Mouse (Mus musculus): ENCODE results near the gene Pex14. TPM values are rescaled to one million over a fixed set of nuclear protein-coding genes. Genes with fewer than 3 reads are reported as not detected.
"Not testable (repeated sequence)": the region's sequence is repeated elsewhere in the genome, so short reads cannot be mapped to it uniquely, and the experiment has no call there.

The Pex14 gene
- 42.1 and 42.3 TPM in 2 replicates for polyA plus RNA-seq (2015; fragmentation: Nextera tagmentation; extraction: Ambion mirVana)

DNA sequence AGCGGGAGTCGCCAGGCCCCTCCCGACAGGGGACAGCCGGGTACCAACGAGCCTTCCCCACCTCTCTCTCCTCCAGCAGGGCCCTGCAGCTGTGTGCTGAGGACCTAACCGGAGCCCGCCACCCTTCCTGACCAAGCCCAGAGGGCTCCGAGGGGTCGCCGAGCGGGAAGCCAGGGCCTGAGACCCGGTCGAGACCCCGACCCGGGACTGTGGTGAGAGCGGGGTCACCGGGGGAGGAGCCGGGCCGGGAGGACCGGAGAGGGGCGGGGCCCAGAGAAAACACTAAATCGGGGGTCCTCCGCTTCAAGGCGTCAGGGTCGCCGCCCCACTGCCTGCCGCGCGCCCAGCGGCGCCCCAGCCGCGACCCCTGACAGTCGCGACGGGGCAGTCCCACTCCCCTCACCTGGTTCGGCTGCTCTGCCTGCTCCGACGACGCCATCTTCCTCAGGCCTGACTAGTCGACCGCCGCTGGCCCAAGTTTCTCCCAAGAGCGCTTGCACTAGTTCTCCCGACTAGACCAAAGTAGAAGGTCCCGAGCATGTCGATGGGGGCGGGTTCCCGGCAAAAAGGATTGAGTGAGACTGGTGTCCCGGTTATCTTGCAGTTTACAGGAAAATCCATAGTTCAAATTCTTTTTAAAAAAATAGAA lies at the start of gene Pex14:
Gene Pex14, minus strand, starts transcription at position 508 of the 649 bp plus-strand sequence.
- peak; percentile 86 for DNase-seq (ENCODE audit: low spot score)

- DNase-seq (ENCODE audit: low spot score) = no peak
These were observed 49.5 kb upstream of the Pex14 start for GRCm38 (mm10) chr4:149149196-149149595.

DNA sequence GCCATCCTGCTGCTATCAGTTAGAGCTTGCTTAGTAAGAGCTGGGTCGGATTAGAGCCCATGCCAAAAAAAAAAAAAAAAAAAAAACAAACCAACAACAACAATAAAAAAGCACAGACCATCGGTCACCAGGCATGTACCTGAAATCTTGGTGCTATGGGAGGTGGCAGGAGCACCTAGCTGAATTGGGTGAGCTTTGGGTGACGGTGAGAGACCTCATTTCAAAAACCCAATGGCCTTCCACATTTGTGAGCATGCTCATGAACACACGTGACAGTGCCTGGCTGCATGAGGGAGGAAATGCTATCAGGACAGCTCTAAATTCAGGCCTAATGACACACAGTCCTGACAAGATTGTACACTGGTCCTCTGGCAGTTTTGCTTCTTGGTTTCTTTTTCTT lies 48.4 kb upstream of the Pex14 start:
- no peak for DNase-seq (ENCODE audit: low spot score)

GRCm38 (mm10) chr4:149147528-149147927 lies 47.9 kb upstream of the Pex14 start:
- no peak for DNase-seq (ENCODE audit: low spot score)

DNA sequence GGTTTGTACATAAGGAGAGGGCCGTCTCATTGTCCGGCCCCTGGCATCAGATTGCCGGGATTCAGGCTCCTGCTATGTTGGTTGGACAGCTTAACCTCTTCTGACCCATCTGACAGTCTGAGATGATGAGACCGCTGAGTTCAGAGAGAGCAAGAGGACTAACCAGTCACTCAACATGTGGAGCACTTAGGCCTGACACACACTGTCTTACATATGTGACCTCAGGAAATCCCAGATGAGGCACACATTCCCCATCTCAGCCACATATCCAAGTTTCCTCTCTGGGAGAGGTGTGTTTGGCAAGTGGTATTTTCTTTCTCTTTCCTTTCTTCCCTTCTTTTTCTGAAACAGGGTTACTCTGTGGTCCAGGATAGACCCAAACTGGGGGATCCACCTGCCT lies 45.5 kb upstream of the Pex14 start:
- DNase-seq (ENCODE audit: low spot score) = no peak

DNA sequence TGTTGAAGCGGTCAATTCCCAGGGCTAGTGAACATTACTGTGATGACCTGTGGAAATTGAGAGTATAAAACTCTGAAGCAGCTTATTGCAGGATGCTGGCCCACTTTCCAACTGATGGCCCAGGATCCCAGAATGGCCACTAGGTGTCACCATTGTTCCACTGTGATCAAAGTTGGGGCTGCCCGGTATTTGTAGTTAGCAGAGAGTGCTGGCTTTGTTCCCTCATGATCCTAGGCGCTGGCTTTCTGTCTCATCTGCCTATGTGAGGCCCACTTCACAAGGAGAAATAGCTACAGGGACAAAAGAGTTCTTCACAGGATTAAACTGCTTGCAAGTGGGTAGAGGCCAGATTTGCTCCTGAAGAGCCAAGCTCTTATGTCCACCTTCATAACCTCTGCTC lies 44.8 kb upstream of the Pex14 start:
- DNase-seq (ENCODE audit: low spot score) = peak; percentile 88

- no peak for DNase-seq (ENCODE audit: low spot score)
These were observed 43.9 kb upstream of the Pex14 start for GRCm38 (mm10) chr4:149143594-149143993.

DNA sequence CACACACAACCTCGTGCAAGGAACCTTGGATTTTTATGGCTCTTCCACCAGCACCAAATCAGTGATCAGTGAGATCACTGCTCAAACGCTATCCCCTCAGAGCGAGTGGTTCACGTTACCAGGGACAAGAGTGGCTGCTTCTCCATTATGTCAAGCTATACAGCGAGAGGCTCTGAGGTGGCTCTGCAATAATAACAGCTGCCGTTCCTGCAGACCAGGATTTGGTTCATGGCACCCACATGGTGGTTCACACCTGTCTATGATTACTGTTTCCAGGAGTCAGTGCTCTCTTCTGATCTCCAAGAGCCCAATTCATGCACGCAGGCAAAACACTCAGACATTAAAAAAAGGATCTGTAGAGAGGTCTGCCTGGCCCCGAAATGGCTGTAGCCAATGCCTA lies 38.8 kb upstream of the Pex14 start:
- DNase-seq (ENCODE audit: low spot score) = no peak

DNA sequence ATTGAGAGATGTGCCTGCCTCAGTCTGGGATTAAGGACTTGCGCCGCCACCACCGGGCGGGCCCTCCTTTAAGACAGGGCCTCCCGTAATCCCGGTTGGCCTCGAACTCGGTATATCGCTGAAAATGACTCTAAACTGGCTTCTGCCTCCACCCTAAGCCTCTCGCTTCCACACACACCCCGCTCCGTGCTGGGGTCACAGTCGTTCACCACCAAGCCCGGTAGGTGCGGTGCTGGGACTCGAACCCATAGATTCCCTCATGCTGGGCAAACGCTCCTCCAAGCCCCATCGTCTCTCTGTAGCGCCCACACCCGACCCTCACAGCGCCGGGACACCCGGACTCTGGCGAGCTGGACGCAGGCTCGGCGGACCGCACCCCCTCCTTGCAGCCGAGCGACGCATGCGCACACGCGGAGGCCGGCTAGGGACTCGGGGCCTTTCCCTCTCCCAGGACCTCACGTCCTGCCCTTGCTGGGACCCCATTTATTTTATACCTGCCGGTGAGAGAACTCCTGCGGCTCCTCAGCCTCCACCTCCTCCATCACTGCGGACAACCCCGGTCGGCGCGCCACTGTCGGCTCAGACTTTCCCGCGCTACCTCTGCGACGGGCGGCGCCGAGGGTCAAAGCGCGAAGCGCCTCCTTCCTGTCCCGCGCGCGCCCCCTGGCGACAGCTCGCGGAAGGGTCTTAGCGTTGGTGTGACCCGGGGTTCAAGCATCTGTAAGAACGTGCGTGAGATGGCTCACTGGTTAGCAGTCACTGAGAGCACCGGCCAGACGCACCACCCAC lies 37.5 kb upstream of the Pex14 start, which contains the start of gene Cenps:
Gene Cenps, minus strand, starts transcription at position 648 of the 789 bp plus-strand sequence.
- DNase-seq (ENCODE audit: low spot score) = peak; percentile 90

DNA sequence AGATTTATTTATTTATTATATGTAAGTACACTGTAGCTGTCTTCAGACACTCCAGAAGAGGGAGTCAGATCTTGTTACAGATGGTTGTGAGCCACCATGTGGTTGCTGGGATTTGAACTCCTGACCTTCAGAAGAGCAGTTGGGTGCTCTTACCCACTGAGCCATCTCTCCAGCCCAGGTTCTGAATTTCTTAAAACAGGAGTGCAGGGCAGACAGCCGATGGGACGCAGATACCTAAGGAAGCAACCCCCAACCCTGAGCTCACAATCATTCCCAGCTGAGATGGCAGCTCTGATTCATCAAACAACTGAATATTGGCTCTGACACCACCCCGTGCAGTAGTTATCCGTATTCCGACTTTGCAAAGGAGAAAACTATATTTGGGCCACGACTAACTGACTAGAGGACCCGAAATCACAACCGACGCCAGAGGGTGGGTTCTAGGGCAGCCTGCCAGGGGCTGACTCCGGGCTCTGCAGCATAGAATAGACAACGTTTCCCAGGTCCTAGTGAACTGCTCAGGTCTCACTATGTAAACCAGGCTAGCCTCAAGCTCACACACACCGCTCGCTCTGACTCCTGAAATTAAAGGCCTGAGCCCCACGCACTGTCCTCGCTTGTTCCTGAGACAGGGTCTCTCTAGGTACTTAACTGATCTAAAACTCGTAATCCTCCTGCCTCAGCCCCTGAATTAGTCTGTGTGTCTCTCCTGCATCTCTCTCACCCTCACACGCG lies 36.6 kb upstream of the Pex14 start:
- no peak for DNase-seq (ENCODE audit: low spot score)

DNA sequence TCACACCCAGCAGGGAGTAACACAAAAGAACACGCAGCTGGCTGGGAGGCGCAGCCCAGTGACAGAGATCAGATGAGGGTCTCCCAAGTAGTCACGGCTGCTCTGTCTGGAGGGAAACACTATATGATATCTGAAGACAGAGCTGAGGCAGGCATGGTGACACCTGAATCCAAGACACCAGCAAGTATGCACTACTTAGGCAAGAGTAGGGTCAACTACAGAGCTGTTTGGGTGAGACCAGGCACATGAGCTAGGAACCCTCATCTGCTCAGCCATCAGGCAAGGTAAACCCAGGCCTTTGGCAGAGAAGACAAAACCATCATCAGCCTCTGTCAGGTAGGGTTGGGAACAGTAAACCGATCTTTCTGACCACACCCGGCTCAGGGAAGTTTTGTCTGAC lies 33.7 kb upstream of the Pex14 start:
- DNase-seq (ENCODE audit: low spot score) = no peak

DNA sequence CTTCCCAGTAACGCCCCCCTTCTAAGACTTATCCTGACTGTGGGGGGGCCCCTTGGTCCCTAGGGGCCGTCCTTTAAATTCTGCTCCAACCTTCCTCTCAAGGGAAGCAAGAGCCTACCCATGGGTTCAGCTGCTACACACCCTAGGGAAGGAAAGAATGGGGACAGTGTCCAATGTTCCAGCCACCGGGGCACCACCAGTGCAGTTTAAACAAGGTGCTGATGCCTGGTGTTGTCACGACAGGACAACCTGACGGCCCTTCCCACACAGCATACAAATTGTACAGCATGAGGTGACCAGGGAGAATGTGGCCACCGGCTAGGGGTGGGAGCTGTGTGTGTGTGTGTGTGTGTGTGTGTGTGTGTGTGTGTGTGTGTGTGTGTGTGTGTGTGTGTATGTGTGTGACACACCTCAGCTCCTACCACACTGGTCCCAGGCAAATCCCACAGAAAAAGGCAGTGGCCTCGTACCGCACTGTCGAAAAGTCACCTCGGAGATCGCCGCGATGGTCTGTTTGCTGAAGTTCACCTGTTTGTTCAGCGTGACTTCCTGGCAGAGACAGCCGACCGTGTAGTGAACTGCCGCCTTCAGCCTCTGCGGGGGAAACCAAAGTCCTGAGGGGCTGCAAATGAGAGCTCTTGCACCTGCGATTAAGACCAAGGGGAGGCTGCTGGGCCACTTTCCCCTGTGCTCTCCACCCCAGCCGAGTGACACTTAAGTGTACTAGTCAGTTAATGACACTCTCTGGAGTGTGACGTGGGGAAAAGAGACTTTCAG lies 32.3 kb upstream of the Pex14 start:
- no peak for DNase-seq (ENCODE audit: low spot score)

GRCm38 (mm10) chr4:149131021-149131752 lies 31.5 kb upstream of the Pex14 start:
- no peak for DNase-seq (ENCODE audit: low spot score)

- no peak for DNase-seq (ENCODE audit: low spot score)
These were observed 28.8 kb upstream of the Pex14 start for GRCm38 (mm10) chr4:149128467-149128866.

DNA sequence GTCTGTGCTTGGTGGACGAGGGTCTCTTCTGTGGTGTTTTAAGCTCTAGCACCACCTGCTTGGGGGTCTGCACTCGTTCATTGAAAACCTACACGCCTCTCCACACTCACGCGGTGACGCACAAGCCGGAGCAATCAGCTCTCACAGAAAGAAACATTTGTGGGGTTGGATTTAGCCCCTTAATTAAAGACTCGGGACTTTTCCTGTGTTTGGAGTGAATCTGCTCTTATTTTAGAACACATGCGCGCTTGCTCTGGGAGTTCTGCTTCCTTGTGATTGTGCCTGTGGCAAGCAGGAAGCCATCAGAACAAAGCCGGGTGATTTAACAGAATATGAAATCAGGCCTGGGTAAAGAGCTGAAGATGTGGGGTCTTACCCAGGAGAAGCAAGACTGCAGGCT lies 27.0 kb upstream of the Pex14 start, which contains the start of gene Cort:
Gene Cort, minus strand, starts transcription at position 101 of the 400 bp plus-strand sequence.
- DNase-seq (ENCODE audit: low spot score) = no peak

DNA sequence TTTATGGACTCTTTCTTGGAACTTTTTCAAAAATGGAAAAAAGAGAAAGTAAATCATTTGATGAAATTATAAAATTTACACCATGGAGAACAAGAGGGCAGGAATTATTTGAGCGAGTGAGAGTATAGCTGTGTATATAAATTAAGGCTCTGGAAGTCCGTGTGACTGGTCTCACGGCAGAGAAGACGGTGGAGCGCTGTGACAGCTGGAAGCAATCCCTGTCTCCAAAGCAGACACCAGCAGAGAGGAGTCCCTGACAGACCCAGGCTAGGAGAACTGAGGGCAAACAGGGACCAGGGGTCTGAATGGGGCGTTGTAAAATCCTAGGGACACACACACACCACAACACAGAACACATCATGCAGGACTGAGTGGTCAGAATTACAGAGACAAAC lies 26.4 kb upstream of the Pex14 start:
- DNase-seq (ENCODE audit: low spot score) = no peak

DNA sequence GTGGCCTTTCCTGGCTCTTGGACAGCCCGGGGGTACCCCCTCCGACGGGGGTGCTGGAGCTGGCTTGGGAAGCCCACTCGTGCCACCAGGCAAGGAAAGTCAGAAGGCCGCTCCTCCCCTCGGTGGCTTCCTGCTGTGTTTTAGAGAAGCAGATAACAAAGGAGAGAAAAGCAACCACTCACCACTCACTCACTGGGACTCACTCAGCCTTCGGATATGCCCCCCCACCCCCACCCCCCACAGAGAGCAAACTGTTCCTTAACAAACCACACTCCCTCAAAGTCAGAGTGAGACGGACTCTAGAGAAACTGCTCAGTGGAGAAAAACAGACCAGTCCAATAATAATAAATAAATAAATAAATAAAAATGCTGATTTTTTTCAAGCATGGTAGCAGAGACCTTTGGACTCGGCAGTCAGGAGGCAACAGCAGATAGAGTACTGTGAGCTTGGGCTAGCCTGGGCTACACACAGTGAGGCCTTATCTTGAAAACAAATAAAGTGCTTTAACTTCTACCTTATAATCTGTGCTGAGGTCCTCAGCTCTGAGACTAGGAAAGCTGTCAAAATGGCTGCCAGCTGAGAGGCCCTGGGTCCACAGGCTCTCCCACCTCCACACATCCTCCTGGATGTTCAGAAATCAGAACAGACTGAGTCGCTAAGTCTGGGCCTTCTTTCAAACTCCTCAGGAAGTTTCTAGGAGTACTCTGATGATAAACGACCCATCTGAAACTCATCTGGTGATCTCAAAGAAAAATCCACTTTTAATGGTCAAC lies 25.9 kb upstream of the Pex14 start:
- DNase-seq (ENCODE audit: low spot score) = no peak

- no peak for DNase-seq (ENCODE audit: low spot score)
These were observed 23.8 kb upstream of the Pex14 start for GRCm38 (mm10) chr4:149123432-149123831.

- DNase-seq (ENCODE audit: low spot score) = not testable (repeated sequence)
These were observed 20.4 kb upstream of the Pex14 start for GRCm38 (mm10) chr4:149119978-149120562.
